8 mouse cellular contexts compared by ENCODE assay signal in genomic region chr17:26941031-26941789, GRCm38 (mm10). TPM values are rescaled to one million over a fixed set of nuclear protein-coding genes. Genes with fewer than 3 reads are reported as not detected.
DNase-seq lines count a peak whose midpoint lies in the region; ATAC-seq and TF ChIP-seq lines count a peak whose summit lies in the region.

Gene Syngap1 (plus strand): TSS chr17:26941253.

- no peaks in the 10 kb centered on the region for H3K27me3 ChIP-seq in testis, adult 2 months (ENCODE audit: control insufficient read depth, insufficient read depth, low read length)
- H3K27me3 ChIP-seq in forebrain, embryonic 10.5 days (ENCODE audit: poor library complexity, severe bottlenecking) = peaks cover 14% of the 10 kb centered on the region; the same call in 1 of the 2 replicates
- H3K27me3 ChIP-seq in intestine, postnatal 0 days (replicated peaks; ENCODE audit: control insufficient read depth, insufficient read depth, low read length) = no peaks in the 10 kb centered on the region
- H3K27me3 ChIP-seq in liver, embryonic 15.5 days = peaks cover 14% of the 10 kb centered on the region; the same call in 1 of the 2 replicates
- H3K27me3 ChIP-seq in small intestine, adult 2 months (ENCODE audit: control insufficient read depth, insufficient read depth, low read length) = no peaks in the 10 kb centered on the region

- peaks cover 45% of the 10 kb centered on the region for H3K4me1 ChIP-seq in testis, adult 2 months (ENCODE audit: control insufficient read depth, insufficient read depth, low read length)
- H3K4me1 ChIP-seq in bone marrow macrophage, adult 2 months (ENCODE audit: control insufficient read depth, insufficient read depth, low read length) = peaks cover 18% of the 10 kb centered on the region
- peaks cover 77% of the 10 kb centered on the region for H3K4me1 ChIP-seq in forebrain, embryonic 10.5 days
- H3K4me1 ChIP-seq in intestine, postnatal 0 days (replicated peaks; ENCODE audit: control insufficient read depth, insufficient read depth, low read length) = no peaks in the 10 kb centered on the region
- peaks cover 59% of the 10 kb centered on the region for H3K4me1 ChIP-seq in liver, embryonic 15.5 days (replicated peaks)
- H3K4me1 ChIP-seq in small intestine, adult 2 months (ENCODE audit: control insufficient read depth, insufficient read depth, insufficient read length, low read length) = peaks cover 12% of the 10 kb centered on the region

- H3K9me3 ChIP-seq in forebrain, embryonic 10.5 days = no peaks in the 10 kb centered on the region
- H3K9me3 ChIP-seq in intestine, postnatal 0 days (ENCODE audit: control insufficient read depth) = no peaks in the 10 kb centered on the region
- H3K9me3 ChIP-seq in liver, embryonic 15.5 days (replicated peaks) = no peaks in the 10 kb centered on the region

- ATAC-seq in intestine, postnatal 0 days = no peak
- ATAC-seq in liver, embryonic 15.5 days (ENCODE audit: insufficient read depth) = no peak
- no peak for ATAC-seq in activated CD4-positive, CD25-positive, alpha-beta regulatory T cell, adult 4 months

- DNase-seq in testis, postnatal 14 days (ENCODE audit: low spot score) = no peak
- DNase-seq in forebrain, embryonic 10.5 days (ENCODE audit: extremely low spot score, low spot score) = peak; percentile 52

- H3K4me2 ChIP-seq in intestine, postnatal 0 days (replicated peaks; ENCODE audit: low read depth) = peak within 1 kb of the TSS; percentile 93
- H3K4me2 ChIP-seq in liver, embryonic 15.5 days = peak within 1 kb of the TSS; percentile 97

- TF ChIP-seq POLR2A in testis, adult 2 months (IDR thresholded peaks at IDR 0.05; ENCODE audit: control insufficient read depth, low read depth, low read length) = no peak
- TF ChIP-seq POLR2A in bone marrow macrophage, adult 2 months (IDR thresholded peaks at IDR 0.05; ENCODE audit: borderline replicate concordance, low read depth, low read length) = no peak
- TF ChIP-seq POLR2A in small intestine, adult 2 months (IDR thresholded peaks at IDR 0.05; ENCODE audit: low read depth, low read length) = no peak

- H3K27ac ChIP-seq in testis, adult 2 months (ENCODE audit: control insufficient read depth, insufficient read depth, low read depth, low read length) = peak within 1 kb of the TSS; percentile 69
- H3K27ac ChIP-seq in bone marrow macrophage, adult 2 months (ENCODE audit: insufficient read depth, low read depth, low read length) = peak within 1 kb of the TSS; percentile 71
- H3K27ac ChIP-seq in forebrain, embryonic 10.5 days = peak within 1 kb of the TSS; percentile 96
- H3K27ac ChIP-seq in intestine, postnatal 0 days (ENCODE audit: low read depth, low read length) = peak within 1 kb of the TSS; percentile 92
- peak within 1 kb of the TSS; percentile 96 for H3K27ac ChIP-seq in liver, embryonic 15.5 days (replicated peaks)
- peak within 1 kb of the TSS; percentile 72 for H3K27ac ChIP-seq in small intestine, adult 2 months (ENCODE audit: insufficient read depth, low read depth, low read length)

- no peaks in the 10 kb centered on the region for H3K36me3 ChIP-seq in testis, adult 2 months (ENCODE audit: control insufficient read depth, insufficient read depth, low read length)
- H3K36me3 ChIP-seq in forebrain, embryonic 10.5 days (replicated peaks) = peaks cover 33% of the 10 kb centered on the region
- H3K36me3 ChIP-seq in intestine, postnatal 0 days (ENCODE audit: control insufficient read depth, insufficient read depth) = peaks cover 11% of the 10 kb centered on the region; the same call in 1 of the 2 replicates
- H3K36me3 ChIP-seq in liver, embryonic 15.5 days (replicated peaks) = peaks cover 16% of the 10 kb centered on the region
- H3K36me3 ChIP-seq in small intestine, adult 2 months (ENCODE audit: control insufficient read depth, insufficient read depth, low read length) = peaks cover 7% of the 10 kb centered on the region

- under 1% methylated on average over 23 of the region's 24 CpGs for WGBS in forebrain, embryonic 10.5 days
- 7% methylated on average over 18 of the region's 24 CpGs for WGBS in intestine, postnatal 0 days
- 8% methylated on average over 19 of the region's 24 CpGs for WGBS in liver, embryonic 15.5 days (ENCODE audit: insufficient replicate concordance)
- 13% methylated on average over 22 of the region's 24 CpGs for WGBS in small intestine, adult 2 months

- TF ChIP-seq CTCF in testis, adult 2 months (IDR thresholded peaks at IDR 0.05; ENCODE audit: control insufficient read depth, insufficient read depth, insufficient replicate concordance, low read depth, low read length) = no peak
- TF ChIP-seq CTCF in bone marrow macrophage, adult 2 months (IDR thresholded peaks at IDR 0.05; ENCODE audit: low read depth, low read length) = no peak
- TF ChIP-seq CTCF in intestine, postnatal 0 days (IDR thresholded peaks at IDR 0.05; ENCODE audit: low read depth) = no peak
- no peak for TF ChIP-seq CTCF in small intestine, adult 2 months (IDR thresholded peaks at IDR 0.05; ENCODE audit: extremely low read depth, insufficient read length, insufficient replicate concordance, low read depth, low read length)

- no peak within 1 kb of the TSS for H3K9ac ChIP-seq in intestine, postnatal 0 days (ENCODE audit: low read depth, low read length)
- H3K9ac ChIP-seq in liver, embryonic 15.5 days = peak within 1 kb of the TSS; percentile 83

- peak within 1 kb of the TSS; percentile 76 for H3K4me3 ChIP-seq in testis, adult 2 months (ENCODE audit: control insufficient read depth, low read depth, low read length)
- H3K4me3 ChIP-seq in bone marrow macrophage, adult 2 months (ENCODE audit: insufficient read depth, low read length) = peak within 1 kb of the TSS; percentile 60
- H3K4me3 ChIP-seq in forebrain, embryonic 10.5 days = peak within 1 kb of the TSS; percentile 84
- H3K4me3 ChIP-seq in intestine, postnatal 0 days (ENCODE audit: low read depth, low read length) = peak within 1 kb of the TSS; percentile 61
- H3K4me3 ChIP-seq in liver, embryonic 15.5 days (replicated peaks) = peak within 1 kb of the TSS; percentile 77
- peak within 1 kb of the TSS; percentile 70 for H3K4me3 ChIP-seq in small intestine, adult 2 months (ENCODE audit: low read depth, low read length)

RNA-seq across cellular contexts. Expression of gene Syngap1, which starts in this region (rescaled TPM):
- polyA plus RNA-seq in testis, adult 2 months (2012; rRNA removed) = 109 and 113 TPM in 2 replicates
- polyA plus RNA-seq in bone marrow macrophage, adult 2 months (2012; ENCODE audit: insufficient read depth, insufficient read length, missing spikeins) = 2.4 and 3.5 TPM in 2 replicates
- 1.5 and 1.9 TPM in 2 replicates for polyA plus RNA-seq in forebrain, embryonic 10.5 days (2016; fragmentation: Nextera tagmentation; extraction: Ambion mirVana)
- polyA plus RNA-seq in intestine, postnatal 0 days (2015; fragmentation: Nextera tagmentation; extraction: Ambion mirVana) = 0.35 and 0.39 TPM in 2 replicates
- 0.21 and 0.28 TPM in 2 replicates for polyA plus RNA-seq in liver, embryonic 15.5 days (2015; fragmentation: Nextera tagmentation; extraction: Ambion mirVana)
- polyA plus RNA-seq in small intestine, adult 2 months (2012; rRNA removed) = 5.8 and 8.6 TPM in 2 replicates
- polyA plus RNA-seq in activated CD4-positive, CD25-positive, alpha-beta regulatory T cell, adult 4 months (2017; shearing (Covaris generic)) = not detected

Comparison
In these comparisons a context has a peak if more than half of its experiments do, and no peak if none do; other contexts are left out.
1. RNA of gene Syngap1 (polyA plus RNA-seq): 109 to 113 TPM in testis, adult 2 months; 5.8 to 8.6 TPM in small intestine, adult 2 months, 2.4 to 3.5 TPM in bone marrow macrophage, adult 2 months, 1.5 to 1.9 TPM in forebrain, embryonic 10.5 days, 0.35 to 0.39 TPM in intestine, postnatal 0 days, 0.21 to 0.28 TPM in liver, embryonic 15.5 days and not detected in activated CD4-positive, CD25-positive, alpha-beta regulatory T cell, adult 4 months; every median in the first group is over 10 times any median in the second.
2. Peak in every context shown above with its lines, with median percentiles within 50 percentile points of each other: H3K27ac ChIP-seq and H3K4me3 ChIP-seq.